Mouse (Mus musculus) myocyte (in vitro differentiated cells): Measurements from ENCODE around the gene Tmem45a.

Source experiments
- E2F4 ChIP-seq: IDR thresholded peaks from one replicate; pipeline ENCODE4 v1.6.1; 2011; ENCODE audit warnings: mild to moderate bottlenecking, control low read depth, moderate library complexity; ENCODE audit not compliant: insufficient read depth
- MYOG ChIP-seq, 3 experiments: IDR thresholded peaks; one replicate each; pipeline ENCODE4 v1.6.1; 2011; ENCODE audit warnings: control low read depth in 2 of 3, low read depth in 2 of 3, mild to moderate bottlenecking in 2 of 3; ENCODE audit not compliant: insufficient read length in 2 of 3, control insufficient read depth in 1 of 3, insufficient read depth in 1 of 3
- POLR2A ChIP-seq: IDR thresholded peaks from one replicate; pipeline ENCODE4 v1.6.1; 2011; ENCODE audit warnings: low read depth, mild to moderate bottlenecking, control low read depth, moderate library complexity; ENCODE audit not compliant: insufficient read length
- TCF12 ChIP-seq: IDR thresholded peaks from one replicate; pipeline ENCODE4 v1.6.1; 2011; ENCODE audit warnings: mild to moderate bottlenecking, control low read depth; ENCODE audit not compliant: poor library complexity, insufficient read depth, severe bottlenecking
- USF1 ChIP-seq: IDR thresholded peaks from one replicate; pipeline ENCODE4 v1.6.1; 2011; ENCODE audit warnings: low read depth, mild to moderate bottlenecking, control low read depth, moderate library complexity

DNA sequence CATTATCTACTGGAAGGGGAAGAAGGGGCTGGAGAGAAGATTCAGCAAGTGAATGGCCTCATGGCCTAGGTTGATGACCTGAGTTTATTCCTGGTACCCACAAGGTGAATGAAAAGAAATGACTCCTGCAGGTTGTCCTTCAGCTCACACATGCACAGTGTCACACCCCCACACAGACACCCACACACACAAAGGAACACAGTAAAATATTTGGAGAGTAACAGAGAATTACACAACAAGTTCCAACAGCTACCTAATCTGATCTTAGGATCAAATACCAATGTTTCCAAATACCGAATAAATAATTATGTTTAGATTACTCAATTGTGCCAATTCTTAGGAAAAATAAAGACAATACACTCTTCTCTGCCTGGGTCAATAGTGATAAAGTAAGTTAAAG is 52.7 kb downstream of the Tmem45a start:
- TF ChIP-seq TCF12 (no peak), USF1 (no peak), E2F4 (no peak), MYOG (IDR thresholded peaks at IDR 0.05; ENCODE audit: control insufficient read depth in 1 of 3, insufficient read depth in 1 of 3, insufficient read length in 2 of 3, low read depth in 2 of 3) (no peak), POLR2A (no peak)
